Mouse (Mus musculus) limb, embryonic 14.5 days (tissue): ENCODE measurements at regions not wholly inside any gene's neighbourhood (a gene's known extent, or its start where the extent isn't known, plus 50 kb on each side); places are given as distances from the start of the nearest gene placed in this dataset.
A peak's percentile ranks its signal among the peaks of the same experiment; 100 is the strongest.

Experiments
- ATAC-seq: fragments of 200-750 bp; cut with Nextera tagmentation; 2 replicates; pipeline ENCODE4 v1.8.0; 2017; ENCODE audit warnings: low read depth, moderate number of reproducible peaks, moderate TSS enrichment; ENCODE audit not compliant: low FRiP score
- DNase-seq: peaks from one replicate; pipeline ENCODE4 v3.0.0-alpha.2; 2015; ENCODE audit warnings: low spot score
- H3K27ac ChIP-seq: fragments of 300-500 bp; sonication (generic); replicated peaks from 2 replicates; pipeline ENCODE4 v1.5.1; 2014; ENCODE audit warnings: low read depth, mild to moderate bottlenecking, low read length, moderate library complexity, mixed read lengths
- H3K27me3 ChIP-seq: fragments of 300-500 bp; sonication (generic); 2 replicates; pipeline ENCODE4 v1.6.1; 2014; ENCODE audit warnings: low read length, mixed read lengths; ENCODE audit not compliant: control insufficient read depth, insufficient read depth
- H3K36me3 ChIP-seq: fragments of 300-500 bp; sonication (generic); 2 replicates; pipeline ENCODE4 v1.6.1; 2014; ENCODE audit warnings: mild to moderate bottlenecking, low read length, moderate library complexity, mixed read lengths; ENCODE audit not compliant: control insufficient read depth, insufficient read depth
- H3K4me1 ChIP-seq: fragments of 300-500 bp; sonication (generic); 2 replicates; pipeline ENCODE4 v1.6.1; 2014; ENCODE audit warnings: antibody characterized with exemption, low read length, mixed read lengths; ENCODE audit not compliant: control insufficient read depth, insufficient read depth
- H3K4me2 ChIP-seq: fragments of 300-500 bp; sonication (generic); replicated peaks from 2 replicates; pipeline ENCODE4 v1.6.1; 2014; ENCODE audit warnings: low read depth, mild to moderate bottlenecking, low read length, moderate library complexity; ENCODE audit not compliant: severe bottlenecking
- H3K4me3 ChIP-seq: fragments of 300-500 bp; sonication (generic); replicated peaks from 2 replicates; pipeline ENCODE4 v1.5.1; 2014; ENCODE audit warnings: low read length
- H3K9ac ChIP-seq: fragments of 300-500 bp; sonication (generic); 2 replicates; pipeline ENCODE4 v1.6.1; 2014; ENCODE audit warnings: mild to moderate bottlenecking, low read depth, low read length, moderate library complexity; ENCODE audit not compliant: severe bottlenecking
- H3K9me3 ChIP-seq: fragments of 300-500 bp; sonication (generic); 2 replicates; pipeline ENCODE4 v1.6.1; 2016; ENCODE audit warnings: low read length; ENCODE audit not compliant: control insufficient read depth
- POLR2A ChIP-seq: fragments of 200-500 bp; IDR thresholded peaks from 2 replicates; pipeline ENCODE4 v1.8.0; 2012; ENCODE audit warnings: inconsistent platforms, mild to moderate bottlenecking, moderate library complexity, borderline replicate concordance; ENCODE audit not compliant: insufficient read depth, insufficient read length; ENCODE audit errors: extremely low read depth
- WGBS: fragments of 180-500 bp; shearing (Covaris S2); extraction: QIAGEN DNeasy Blood & Tissue Kit; methylation state at CpG from one replicate; pipeline ENCODE4 v1.1.7; 2014; 5-methylcytosine and 5-hydroxymethylcytosine counted together

DNA sequence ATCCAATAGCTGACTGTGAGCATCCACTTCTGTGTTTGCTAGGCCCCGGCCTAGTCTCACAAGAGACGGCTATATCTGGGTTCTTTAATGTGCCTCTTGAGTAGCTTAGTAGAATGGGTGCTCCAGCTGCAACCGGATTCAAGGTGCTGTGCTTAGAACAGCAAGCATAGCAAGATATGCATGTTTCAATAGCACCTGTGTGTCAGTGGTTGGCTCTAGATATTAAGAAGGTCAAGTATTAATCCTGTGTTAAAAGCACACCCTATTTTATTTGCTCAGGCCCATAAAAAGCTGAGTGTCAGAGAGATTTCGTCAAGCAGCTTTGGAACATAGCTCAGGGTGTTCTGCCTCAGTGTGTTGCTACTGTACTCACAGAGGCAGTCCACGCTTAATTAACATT is 221.2 kb downstream of the Car2 start:
- no peaks in the 10 kb centered on the region for H3K36me3 ChIP-seq
- DNase-seq (no peak), ATAC-seq (no peak)
- H3K4me2 ChIP-seq: no peak overlapping the region
- no peak overlapping the region for H3K9ac ChIP-seq
- TF ChIP-seq POLR2A: no peak
- WGBS: 79% methylated on average over 5 of the region's 5 CpGs
- H3K4me3 ChIP-seq: no peak overlapping the region
- H3K27ac ChIP-seq: no peak overlapping the region
- H3K4me1 ChIP-seq: no peaks in the 10 kb centered on the region
- no peaks in the 10 kb centered on the region for H3K9me3 ChIP-seq
- H3K27me3 ChIP-seq: no peaks in the 10 kb centered on the region

GRCm38 (mm10) chr3:15108239-15108934 is 222.3 kb downstream of the Car2 start:
- 89% methylated on average over 9 of the region's 9 CpGs for WGBS
- no peak for ATAC-seq
- no peaks in the 10 kb centered on the region for H3K4me1 ChIP-seq
- H3K27me3 ChIP-seq: no peaks in the 10 kb centered on the region
- DNase-seq: no peak
- no peaks in the 10 kb centered on the region for H3K9me3 ChIP-seq
- no peak overlapping the region for H3K27ac ChIP-seq
- no peaks in the 10 kb centered on the region for H3K36me3 ChIP-seq
- no peak overlapping the region for H3K4me2 ChIP-seq
- no peak overlapping the region for H3K4me3 ChIP-seq
- H3K9ac ChIP-seq: no peak overlapping the region
- TF ChIP-seq POLR2A: no peak

- Histone ChIP-seq H3K4me3 (no peak overlapping the region), H3K27ac (no peak overlapping the region), H3K36me3 (no peaks in the 10 kb centered on the region), H3K9ac (no peak overlapping the region), H3K4me2 (no peak overlapping the region), H3K27me3 (no peaks in the 10 kb centered on the region), H3K4me1 (no peaks in the 10 kb centered on the region), H3K9me3 (no peaks in the 10 kb centered on the region)
- DNase-seq (no peak), ATAC-seq (no peak)
- TF ChIP-seq POLR2A: no peak
- 79% methylated on average over 4 of the region's 4 CpGs for WGBS
Observed at GRCm38 (mm10) chr3:15110037-15110748, 221.9 kb downstream of the Gm9733 start.

GRCm38 (mm10) chr3:15112177-15112838 is 219.8 kb downstream of the Gm9733 start:
- TF ChIP-seq POLR2A: no peak
- DNase-seq: peak; percentile 6
- 32% methylated on average over 2 of the region's 2 CpGs for WGBS

DNA sequence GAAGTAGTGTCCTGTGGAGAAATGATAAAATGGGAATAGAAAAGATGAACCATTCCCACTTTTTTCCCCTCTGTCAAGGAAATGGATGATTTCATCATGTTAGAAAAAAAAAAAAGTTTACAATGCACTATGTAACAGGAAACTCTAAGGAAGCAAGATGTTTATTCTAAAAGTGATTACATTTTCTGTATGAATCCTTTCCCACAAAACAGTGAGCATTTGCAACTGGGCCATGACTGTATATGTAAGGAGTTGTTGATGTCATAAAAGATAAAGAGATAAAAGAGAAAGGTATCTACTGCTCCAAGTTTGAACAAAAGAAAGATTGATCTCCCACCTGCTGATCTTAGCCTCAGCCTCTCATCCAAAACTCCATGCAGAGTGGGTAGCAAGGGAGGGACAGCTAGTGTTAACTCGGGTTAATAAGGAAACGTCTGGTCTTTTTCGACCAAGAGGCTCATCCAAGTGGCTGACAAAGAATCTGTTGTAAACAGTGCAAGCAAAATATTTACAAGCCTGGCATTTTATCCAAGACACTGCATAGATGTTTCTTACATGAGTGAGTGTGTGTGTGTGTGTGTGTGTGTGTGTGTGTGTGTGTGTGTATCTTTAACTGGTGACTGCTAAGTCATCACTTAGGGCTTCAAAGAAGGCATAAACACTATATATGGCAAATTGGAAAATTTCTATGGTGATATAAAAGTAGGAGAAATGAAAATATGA is 213.3 kb downstream of the Gm9733 start:
- Histone ChIP-seq H3K9ac (no peak overlapping the region), H3K36me3 (no peaks in the 10 kb centered on the region), H3K4me1 (no peaks in the 10 kb centered on the region), H3K4me2 (no peak overlapping the region), H3K4me3 (no peak overlapping the region), H3K9me3 (no peaks in the 10 kb centered on the region), H3K27ac (no peak overlapping the region), H3K27me3 (no peaks in the 10 kb centered on the region)
- no peak for TF ChIP-seq POLR2A
- DNase-seq (no peak), ATAC-seq (no peak)
- WGBS: 37% methylated on average over 3 of the region's 3 CpGs

More at GRCm38 (mm10) chr3:15112177-15112838, 219.8 kb downstream of the Gm9733 start:
- H3K27ac ChIP-seq: no peak overlapping the region
- H3K9ac ChIP-seq: no peak overlapping the region
- H3K9me3 ChIP-seq: no peaks in the 10 kb centered on the region
- no peak overlapping the region for H3K4me3 ChIP-seq
- H3K4me1 ChIP-seq: no peaks in the 10 kb centered on the region
- no peaks in the 10 kb centered on the region for H3K27me3 ChIP-seq
- H3K4me2 ChIP-seq: no peak overlapping the region
- ATAC-seq: no peak
- no peaks in the 10 kb centered on the region for H3K36me3 ChIP-seq
